In genomic region chr11:116274045-116274666, GRCm38 (mm10) we compare ENCODE assay signal across 8 mouse cellular contexts. TPM values are rescaled to one million over a fixed set of nuclear protein-coding genes. Genes with fewer than 3 reads are reported as not detected.
A peak's percentile ranks its signal among the peaks of the same experiment; 100 is the strongest.
DNase-seq lines count a peak whose midpoint lies in the region; ATAC-seq and TF ChIP-seq lines count a peak whose summit lies in the region.

Gene Srp68, minus strand, starts transcription at chr11:116274217.

- peak within 1 kb of the TSS; percentile 95 for H3K9ac ChIP-seq in embryonic facial prominence, embryonic 15.5 days
- H3K9ac ChIP-seq in limb, embryonic 14.5 days (ENCODE audit: low read depth, low read length, severe bottlenecking): peak within 1 kb of the TSS; percentile 91
- peak within 1 kb of the TSS; percentile 92 for H3K9ac ChIP-seq in midbrain, postnatal 0 days (replicated peaks; ENCODE audit: low read length, poor library complexity, severe bottlenecking)

- under 1% methylated on average over 32 of the region's 32 CpGs for WGBS in bone marrow, adult 2 months
- 3% methylated on average over 32 of the region's 32 CpGs for WGBS in embryonic facial prominence, embryonic 15.5 days
- 2% methylated on average over 28 of the region's 32 CpGs for WGBS in limb, embryonic 14.5 days
- whole genome bisulfite sequencing in midbrain, postnatal 0 days: 2% methylated on average over 32 of the region's 32 CpGs

- peak; percentile 98 for ATAC-seq in embryonic facial prominence, embryonic 15.5 days (ENCODE audit: insufficient number of reproducible peaks, low FRiP score, low TSS enrichment, low read depth)
- ATAC-seq in limb, embryonic 14.5 days (ENCODE audit: low FRiP score, low read depth): peak; percentile 97
- ATAC-seq in midbrain, postnatal 0 days (ENCODE audit: low FRiP score): peak; percentile 98

- H3K4me2 ChIP-seq in embryonic facial prominence, embryonic 15.5 days (replicated peaks): peak within 1 kb of the TSS; percentile 60
- H3K4me2 ChIP-seq in limb, embryonic 14.5 days (replicated peaks; ENCODE audit: low read depth, low read length, severe bottlenecking): peak within 1 kb of the TSS; percentile 56
- H3K4me2 ChIP-seq in midbrain, postnatal 0 days (ENCODE audit: low read depth, low read length, poor library complexity, severe bottlenecking): peak within 1 kb of the TSS; percentile 65

- H3K27ac ChIP-seq in bone marrow, adult 2 months (ENCODE audit: control insufficient read depth, insufficient read depth, low read depth, low read length, poor library complexity): peak within 1 kb of the TSS; percentile 22
- peak within 1 kb of the TSS; percentile 88 for H3K27ac ChIP-seq in embryonic facial prominence, embryonic 15.5 days (replicated peaks)
- H3K27ac ChIP-seq in limb, embryonic 14.5 days (replicated peaks; ENCODE audit: low read depth, low read length): peak within 1 kb of the TSS; percentile 85
- H3K27ac ChIP-seq in midbrain, postnatal 0 days (ENCODE audit: low read depth, low read length): peak within 1 kb of the TSS; percentile 92

- peak; percentile 97 for TF ChIP-seq POLR2A in bone marrow, adult 2 months (IDR thresholded peaks at IDR 0.05; ENCODE audit: borderline replicate concordance, control insufficient read depth, low read depth, low read length)
- TF ChIP-seq POLR2A in limb, embryonic 14.5 days (IDR thresholded peaks at IDR 0.05; ENCODE audit: borderline replicate concordance, extremely low read depth, insufficient read depth, insufficient read length): peak; percentile 87; the same call in 1 of the 2 replicates

- H3K36me3 ChIP-seq in embryonic facial prominence, embryonic 15.5 days: peaks cover 32% of the 10 kb centered on the region
- peaks cover 30% of the 10 kb centered on the region for H3K36me3 ChIP-seq in limb, embryonic 14.5 days (ENCODE audit: control insufficient read depth, insufficient read depth, low read length)
- peaks cover 18% of the 10 kb centered on the region for H3K36me3 ChIP-seq in midbrain, postnatal 0 days (ENCODE audit: insufficient read depth, low read length)

- H3K9me3 ChIP-seq in embryonic facial prominence, embryonic 15.5 days (replicated peaks): no peaks in the 10 kb centered on the region
- no peaks in the 10 kb centered on the region for H3K9me3 ChIP-seq in limb, embryonic 14.5 days (ENCODE audit: control insufficient read depth, low read length)
- no peaks in the 10 kb centered on the region for H3K9me3 ChIP-seq in midbrain, postnatal 0 days (ENCODE audit: low read length)

- TF ChIP-seq CTCF in bone marrow, adult 2 months (IDR thresholded peaks at IDR 0.05; ENCODE audit: control insufficient read depth, insufficient read depth, low read length): 0 out of 2 replicates have a peak, but pooled peaks have one; percentile 16
- TF ChIP-seq CTCF in midbrain, postnatal 0 days (IDR thresholded peaks at IDR 0.05): peak; percentile 41; the same call in 1 of the 2 replicates

- DNase-seq in 416B (ENCODE audit: low read depth): peak; percentile 95
- DNase-seq in heart, adult 8-10 months (ENCODE audit: low spot score): peak; percentile 95
- DNase-seq in kidney, adult 9 months: peak; percentile 94
- DNase-seq in limb, embryonic 14.5 days (ENCODE audit: low spot score): peak; percentile 96
- peak; percentile 97 for DNase-seq in midbrain, postnatal 0 days (ENCODE audit: low spot score)
- DNase-seq in spleen, postnatal 14 days (ENCODE audit: low spot score in 2 of 2): peak; percentile 84 to 89

- H3K4me1 ChIP-seq in bone marrow, adult 2 months (ENCODE audit: control insufficient read depth, insufficient read depth, low read length): peaks cover 4% of the 10 kb centered on the region
- H3K4me1 ChIP-seq in embryonic facial prominence, embryonic 15.5 days: peaks cover 26% of the 10 kb centered on the region
- H3K4me1 ChIP-seq in limb, embryonic 14.5 days (ENCODE audit: control insufficient read depth, insufficient read depth, low read length): peaks cover 8% of the 10 kb centered on the region
- H3K4me1 ChIP-seq in midbrain, postnatal 0 days (ENCODE audit: insufficient read depth, low read length): peaks cover 4% of the 10 kb centered on the region

- no peaks in the 10 kb centered on the region for H3K27me3 ChIP-seq in embryonic facial prominence, embryonic 15.5 days
- H3K27me3 ChIP-seq in limb, embryonic 14.5 days (ENCODE audit: control insufficient read depth, insufficient read depth, low read length): no peaks in the 10 kb centered on the region
- no peaks in the 10 kb centered on the region for H3K27me3 ChIP-seq in midbrain, postnatal 0 days (ENCODE audit: insufficient read depth, low read length)

- peak within 1 kb of the TSS; percentile 73 for H3K4me3 ChIP-seq in bone marrow, adult 2 months (replicated peaks; ENCODE audit: control insufficient read depth, low read depth, low read length)
- peak within 1 kb of the TSS; percentile 75 for H3K4me3 ChIP-seq in embryonic facial prominence, embryonic 15.5 days (replicated peaks)
- H3K4me3 ChIP-seq in limb, embryonic 14.5 days (replicated peaks; ENCODE audit: low read length): peak within 1 kb of the TSS; percentile 96
- H3K4me3 ChIP-seq in midbrain, postnatal 0 days (ENCODE audit: low read depth, low read length): peak within 1 kb of the TSS; percentile 84

RNA-seq across cellular contexts. Expression of gene Srp68, which starts in this region (rescaled TPM):
- polyA plus RNA-seq in bone marrow, adult 2 months (2011; ENCODE audit: insufficient read depth, insufficient read length, low replicate concordance, missing spikeins): 23.8 and 44.5 TPM in 2 replicates
- polyA plus RNA-seq in embryonic facial prominence, embryonic 15.5 days (2015; fragmentation: Nextera tagmentation; extraction: Ambion mirVana): 101 and 103 TPM in 2 replicates
- total RNA-seq in heart, adult 8-10 months (2022): 10 to 100 TPM; 61.3 to 72.1 (median 66.2) TPM
- polyA plus RNA-seq in limb, embryonic 14.5 days (2012; rRNA removed): 106 and 111 TPM in 2 replicates
- 94.9 and 103 TPM in 2 replicates for polyA plus RNA-seq in limb, embryonic 14.5 days (2014; fragmentation: Nextera tagmentation; extraction: Ambion mirVana)
- total RNA-seq in midbrain, postnatal 0 days (2014; rRNA removed): 17.7 and 27.3 TPM in 2 replicates
- 47.9 and 50.9 TPM in 2 replicates for polyA plus RNA-seq in midbrain, postnatal 0 days (2015; fragmentation: Nextera tagmentation; extraction: Ambion mirVana)

Comparison
In these comparisons a context has a peak if more than half of its experiments do, and no peak if none do; other contexts are left out.
1. Peak in every context shown above with its lines: DNase-seq, ATAC-seq, H3K4me3 ChIP-seq and H3K27ac ChIP-seq.
2. H3K27ac ChIP-seq: peak in every context shown above with its lines; median percentile 92 in midbrain, postnatal 0 days; 88 in embryonic facial prominence, embryonic 15.5 days; 85 in limb, embryonic 14.5 days; 22 in bone marrow, adult 2 months.